Mouse (Mus musculus): ENCODE results near the gene Col8a2. TPM values are rescaled to one million over a fixed set of nuclear protein-coding genes. Genes with fewer than 3 reads are reported as not detected.

Gene Col8a2
- total RNA-seq, 2 experiments from 2014 or later: not detected

DNA sequence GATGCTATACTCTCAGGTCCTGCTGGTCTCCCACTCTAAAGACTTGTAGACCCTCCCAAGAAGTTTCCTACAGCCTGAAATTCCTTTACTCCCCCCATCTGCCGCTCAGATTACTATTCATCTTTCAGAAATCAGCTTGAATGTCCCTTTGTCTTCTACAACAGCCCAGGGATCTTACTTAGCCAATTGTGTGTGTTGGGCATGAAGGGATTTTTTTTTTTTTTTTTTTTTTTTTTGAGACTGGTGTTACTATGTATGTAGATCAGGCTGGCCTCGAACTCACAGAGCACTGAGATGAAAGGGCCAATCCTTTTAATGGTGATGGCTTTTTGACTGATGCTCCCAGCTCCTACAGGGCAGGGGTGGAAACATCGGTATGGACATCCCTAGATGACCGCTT, 9.3 kb downstream of the Col8a2 start:
- ATAC-seq (replicated peaks; ENCODE audit: low FRiP score, poor library complexity, severe bottlenecking): no peak

DNA sequence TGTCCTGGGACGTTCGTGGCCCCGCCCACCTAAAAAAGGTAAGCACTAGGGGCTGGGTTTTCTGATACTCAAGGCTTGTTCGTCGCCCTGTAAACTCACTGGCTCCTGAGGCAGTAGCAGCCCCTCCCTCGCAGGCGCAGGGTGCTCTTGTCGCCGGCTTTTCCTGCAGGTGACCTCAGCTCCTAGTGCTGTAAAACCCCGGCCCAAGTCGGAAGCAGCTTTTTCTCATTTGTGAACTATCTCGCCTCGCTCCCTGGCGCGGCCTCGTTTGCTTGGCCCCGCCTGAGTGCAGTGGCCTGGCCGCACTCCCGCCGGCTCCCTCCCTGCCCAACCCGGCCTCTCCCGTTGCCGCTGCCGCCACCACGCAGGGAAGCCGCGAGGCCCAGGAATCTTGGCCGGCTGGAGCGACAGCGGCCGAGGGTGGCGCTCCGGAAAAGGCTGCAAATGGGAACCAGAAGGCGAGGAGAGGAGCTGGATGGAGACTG, 10.1 kb downstream of the Col8a2 start:
- no peak for ATAC-seq (replicated peaks; ENCODE audit: low FRiP score, poor library complexity, severe bottlenecking)

DNA sequence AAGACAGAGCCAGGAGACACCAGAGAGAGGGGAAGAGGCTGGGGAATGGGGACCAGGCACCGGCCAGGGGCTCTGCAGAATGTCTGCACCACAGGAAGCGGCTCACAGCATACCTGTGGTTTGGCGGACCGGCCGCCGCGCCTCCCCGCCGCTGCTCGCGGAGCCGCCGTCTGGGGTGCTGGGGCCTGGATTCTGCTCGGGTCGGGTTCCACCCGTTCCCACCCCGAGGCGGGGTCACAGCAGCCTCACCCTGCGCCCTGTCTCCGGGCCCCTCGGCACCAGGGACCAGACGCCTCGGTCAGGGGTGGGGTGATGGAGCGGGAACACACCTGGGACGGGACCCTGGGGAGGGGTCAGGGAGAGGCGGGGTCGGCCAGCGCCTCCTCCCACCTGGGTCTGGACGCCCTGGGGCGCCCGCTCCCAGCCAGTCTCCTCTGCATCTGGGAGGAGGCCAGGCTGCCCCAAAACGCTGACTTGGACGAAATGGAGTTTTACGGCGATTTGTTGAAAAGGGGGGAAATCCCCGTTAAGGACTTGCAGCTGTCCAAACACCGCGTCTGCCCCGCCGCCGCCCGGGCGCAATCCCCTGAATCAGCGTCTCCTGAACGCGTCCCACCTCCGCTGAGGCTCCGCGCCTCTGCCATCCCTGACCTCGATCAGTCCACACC, 14.5 kb downstream of the Col8a2 start:
- ATAC-seq (replicated peaks; ENCODE audit: low FRiP score, poor library complexity, severe bottlenecking): no peak

DNA sequence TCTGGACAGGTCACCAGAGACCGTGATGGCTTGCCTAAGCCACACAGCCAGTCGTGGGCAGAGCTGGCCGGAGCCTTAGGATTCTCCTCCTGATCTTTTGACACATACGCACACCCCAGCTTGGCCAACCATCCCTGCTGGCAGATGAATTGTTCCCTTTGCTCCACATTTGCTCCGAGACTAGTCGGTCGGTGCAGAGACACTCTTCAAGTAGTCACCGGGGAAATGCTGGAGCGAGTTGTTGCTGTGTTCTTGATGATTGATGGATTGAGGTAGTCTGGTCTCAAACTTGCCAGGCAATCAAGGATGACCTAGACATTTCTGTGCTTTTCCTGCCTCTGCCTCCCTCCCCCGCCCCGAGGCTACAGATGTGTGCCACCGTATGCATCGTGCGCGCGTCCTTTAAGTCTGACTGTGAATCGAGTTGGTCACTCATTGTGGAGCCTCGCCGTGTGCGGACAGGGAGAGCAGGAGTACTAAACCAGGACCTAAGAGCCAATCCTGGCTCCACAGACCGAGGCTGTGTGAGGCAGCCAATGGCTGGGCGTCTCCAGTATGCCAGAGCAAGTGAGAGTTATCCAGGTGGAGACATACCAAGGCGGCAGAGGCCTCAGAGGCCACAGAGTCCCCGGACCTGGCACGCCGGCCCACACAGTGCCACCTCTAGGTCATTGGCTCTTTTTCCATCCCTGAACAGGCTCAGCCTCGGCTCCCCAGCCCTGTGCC, 15.2 kb downstream of the Col8a2 start:
- 0 out of 2 replicates have a peak, but pooled peaks have one; percentile 31 for ATAC-seq (replicated peaks; ENCODE audit: low FRiP score, poor library complexity, severe bottlenecking)

DNA sequence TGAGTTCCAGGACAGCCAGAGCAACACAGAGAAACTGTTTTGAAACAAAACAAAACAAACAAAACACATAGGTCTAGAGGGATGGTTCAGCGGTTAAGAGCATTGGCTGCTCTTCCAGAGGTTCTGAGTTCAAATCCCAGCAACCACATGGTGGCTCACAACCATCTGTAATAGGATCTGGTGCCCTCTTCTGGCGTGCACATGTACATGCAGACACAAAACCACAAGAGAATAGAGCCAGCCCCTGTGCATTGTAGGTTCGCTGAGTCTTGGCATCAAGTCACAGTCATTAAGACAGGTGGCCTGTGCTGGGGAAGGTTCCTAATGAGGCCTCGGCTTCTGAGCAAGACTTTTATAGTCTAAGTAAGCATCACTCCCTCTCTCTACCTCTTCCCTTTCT, 17.3 kb downstream of the Col8a2 start:
- ATAC-seq (replicated peaks; ENCODE audit: low FRiP score, poor library complexity, severe bottlenecking): no peak

DNA sequence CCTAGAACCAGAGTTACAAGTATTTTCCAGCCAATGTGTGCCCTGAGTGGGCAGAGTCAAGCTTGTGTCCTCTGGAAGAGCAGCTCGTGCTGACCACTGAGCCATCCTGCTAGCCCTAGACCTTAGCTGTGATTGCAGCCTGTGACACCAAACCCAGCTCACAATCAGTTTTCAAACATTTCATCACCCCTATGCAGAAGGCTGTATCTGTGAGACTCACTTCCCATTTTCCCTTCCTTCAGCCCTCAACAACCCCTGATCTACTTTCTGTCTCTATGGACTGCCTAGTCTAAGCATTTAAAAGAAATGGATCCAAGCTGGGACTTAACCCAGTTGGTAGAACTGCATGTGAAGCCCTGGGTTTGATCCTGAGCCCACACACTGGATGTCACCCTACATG, 18.8 kb downstream of the Col8a2 start:
- no peak for ATAC-seq (replicated peaks; ENCODE audit: low FRiP score, poor library complexity, severe bottlenecking)

DNA sequence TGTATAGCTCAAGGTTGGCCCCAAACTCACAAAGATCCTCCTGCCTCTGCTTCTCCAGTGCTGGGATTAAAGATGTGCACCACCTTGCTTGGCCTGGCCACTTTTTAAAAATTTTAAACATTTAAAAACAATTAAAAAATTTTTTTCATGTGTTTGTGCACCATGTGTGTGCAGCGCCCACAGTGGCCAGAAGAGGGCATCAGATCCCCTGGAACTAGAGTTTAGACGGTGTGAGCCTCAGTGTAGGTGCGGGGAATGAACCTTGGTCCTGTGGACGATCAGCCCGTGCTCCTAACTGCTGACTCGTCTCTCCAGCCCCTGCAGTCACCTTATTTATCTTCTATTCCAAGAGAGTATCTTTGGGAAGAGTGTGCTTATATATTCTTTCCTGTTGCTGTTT, 19.5 kb downstream of the Col8a2 start:
- ATAC-seq (replicated peaks; ENCODE audit: low FRiP score, poor library complexity, severe bottlenecking): no peak

DNA sequence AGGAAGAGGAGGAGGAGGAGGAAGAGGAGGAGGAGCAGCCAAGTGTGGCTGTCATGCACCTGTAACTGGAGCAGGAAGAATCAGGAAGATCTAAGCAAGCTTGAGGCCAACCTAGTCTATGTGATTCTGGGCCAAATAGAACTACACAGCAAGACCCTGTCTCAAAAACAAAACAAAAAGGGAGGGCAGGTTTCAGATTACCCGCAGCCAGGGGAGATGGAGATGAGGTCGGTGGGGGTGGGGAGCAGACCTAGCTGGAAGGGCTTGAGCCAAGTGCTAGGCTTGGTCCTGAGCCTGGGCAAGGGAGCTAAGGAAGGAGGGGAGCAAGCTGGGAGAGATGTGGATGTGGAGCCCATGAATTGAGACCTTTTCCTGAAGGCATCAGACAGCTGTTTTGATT, 20.2 kb downstream of the Col8a2 start:
- no peak for ATAC-seq (replicated peaks; ENCODE audit: low FRiP score, poor library complexity, severe bottlenecking)

DNA sequence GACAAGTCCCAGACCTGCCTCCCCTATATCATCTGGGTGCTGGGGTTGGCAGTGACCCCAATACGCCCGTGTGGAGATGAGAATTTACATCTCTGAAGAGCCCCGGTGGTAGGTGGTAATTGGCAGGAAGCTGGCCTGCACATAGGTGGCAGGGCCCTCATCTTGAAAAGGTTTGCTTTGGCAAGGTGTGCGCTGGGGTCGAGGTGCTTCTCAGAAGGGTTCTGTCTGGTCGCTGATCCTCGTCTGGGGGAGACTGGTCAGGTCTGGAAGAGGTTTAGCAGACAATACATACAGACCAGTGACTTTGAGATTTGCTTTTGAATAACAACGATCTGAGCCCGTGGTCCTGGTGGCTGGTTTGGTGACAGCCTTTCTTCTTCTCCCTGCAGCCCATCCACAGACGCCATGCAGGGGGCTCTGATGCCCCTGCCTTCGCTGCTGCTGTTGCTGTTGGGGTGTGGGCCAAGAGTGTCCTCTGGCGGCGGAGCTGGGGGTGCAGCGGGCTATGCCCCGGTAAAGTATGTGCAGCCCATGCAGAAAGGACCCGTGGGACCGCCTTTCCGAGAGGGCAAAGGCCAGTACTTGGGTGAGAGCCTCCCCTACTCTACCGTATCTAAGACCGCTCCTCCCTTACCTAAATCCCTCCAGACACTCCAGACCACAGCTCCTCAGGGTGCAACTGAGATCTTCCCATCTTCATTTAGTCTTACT, 22.8 kb downstream of the Col8a2 start:
- no peak for ATAC-seq (replicated peaks; ENCODE audit: low FRiP score, poor library complexity, severe bottlenecking)

DNA sequence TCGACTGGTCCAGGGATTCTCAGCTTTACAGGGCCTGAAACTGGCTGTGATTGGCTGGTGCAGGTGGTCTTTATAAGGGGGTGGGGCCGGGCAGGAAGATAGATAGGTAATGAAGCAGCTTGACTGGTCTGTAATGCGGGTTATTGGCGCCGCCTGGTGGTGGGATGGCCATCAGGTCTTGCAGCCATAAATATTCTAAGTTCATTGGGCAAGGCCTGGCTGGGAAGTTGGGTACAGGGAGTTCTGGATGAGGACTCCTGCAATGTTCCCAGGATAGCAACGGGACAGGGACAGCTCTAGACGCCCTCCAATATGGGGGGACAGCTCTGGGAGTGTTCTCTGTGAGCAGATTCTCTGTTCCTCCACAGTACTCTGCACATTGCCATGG, 23.3 kb downstream of the Col8a2 start:
- peak; percentile 67; the same call in 1 of the 2 replicates for ATAC-seq (replicated peaks; ENCODE audit: low FRiP score, poor library complexity, severe bottlenecking)

DNA sequence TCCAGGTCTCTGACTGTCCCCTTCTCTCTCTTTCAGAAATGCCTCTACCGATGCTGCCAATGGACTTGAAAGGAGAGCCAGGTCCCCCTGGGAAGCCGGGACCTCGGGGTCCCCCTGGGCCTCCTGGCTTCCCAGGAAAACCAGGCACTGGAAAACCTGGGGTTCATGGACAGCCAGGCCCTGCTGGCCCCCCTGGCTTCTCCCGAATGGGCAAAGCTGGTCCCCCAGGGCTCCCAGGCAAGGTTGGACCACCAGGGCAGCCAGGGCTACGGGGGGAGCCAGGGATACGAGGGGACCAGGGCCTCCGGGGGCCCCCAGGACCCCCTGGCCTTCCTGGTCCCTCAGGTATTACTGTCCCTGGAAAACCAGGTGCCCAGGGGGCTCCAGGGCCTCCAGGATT, 23.8 kb downstream of the Col8a2 start:
- no peak for ATAC-seq (replicated peaks; ENCODE audit: low FRiP score, poor library complexity, severe bottlenecking)

DNA sequence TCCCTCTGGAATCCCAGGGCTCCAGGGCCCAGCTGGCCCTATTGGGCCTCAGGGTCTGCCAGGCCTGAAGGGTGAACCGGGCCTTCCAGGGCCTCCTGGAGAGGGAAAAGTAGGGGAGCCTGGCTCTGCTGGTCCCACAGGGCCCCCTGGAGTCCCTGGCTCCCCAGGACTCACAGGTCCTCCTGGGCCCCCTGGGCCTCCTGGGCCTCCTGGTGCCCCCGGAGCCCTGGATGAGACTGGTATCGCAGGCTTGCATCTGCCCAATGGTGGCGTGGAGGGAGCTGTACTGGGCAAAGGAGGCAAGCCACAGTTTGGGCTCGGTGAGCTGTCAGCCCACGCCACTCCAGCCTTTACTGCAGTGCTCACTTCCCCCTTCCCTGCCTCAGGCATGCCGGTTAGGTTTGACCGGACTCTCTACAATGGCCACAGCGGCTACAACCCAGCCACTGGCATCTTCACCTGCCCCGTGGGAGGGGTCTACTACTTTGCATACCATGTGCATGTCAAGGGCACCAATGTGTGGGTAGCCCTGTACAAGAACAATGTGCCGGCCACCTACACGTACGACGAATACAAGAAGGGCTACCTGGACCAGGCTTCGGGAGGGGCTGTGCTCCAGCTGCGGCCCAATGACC, 25.1 kb downstream of the Col8a2 start:
- no peak for ATAC-seq (replicated peaks; ENCODE audit: low FRiP score, poor library complexity, severe bottlenecking)

DNA sequence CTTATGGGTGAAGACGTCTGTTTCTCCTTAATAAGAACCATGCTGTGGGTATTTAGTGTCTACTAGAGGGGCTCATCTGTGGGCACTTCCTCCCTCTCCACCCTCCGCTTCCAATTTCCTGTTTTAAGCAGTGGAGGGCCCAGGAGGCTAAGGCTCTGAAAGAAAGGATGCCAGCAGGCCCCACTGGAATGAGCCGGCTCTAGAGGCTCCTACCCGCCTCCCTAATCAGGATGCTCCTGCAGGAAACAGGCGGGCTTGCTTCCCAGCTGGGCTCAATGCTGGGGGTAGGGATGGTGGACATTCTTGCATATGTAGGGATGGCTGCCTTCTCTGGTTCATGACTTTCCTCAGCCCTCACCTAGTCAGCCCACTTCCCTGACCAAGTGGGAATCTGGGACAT, 26.6 kb downstream of the Col8a2 start:
- no peak for ATAC-seq (replicated peaks; ENCODE audit: low FRiP score, poor library complexity, severe bottlenecking)

DNA sequence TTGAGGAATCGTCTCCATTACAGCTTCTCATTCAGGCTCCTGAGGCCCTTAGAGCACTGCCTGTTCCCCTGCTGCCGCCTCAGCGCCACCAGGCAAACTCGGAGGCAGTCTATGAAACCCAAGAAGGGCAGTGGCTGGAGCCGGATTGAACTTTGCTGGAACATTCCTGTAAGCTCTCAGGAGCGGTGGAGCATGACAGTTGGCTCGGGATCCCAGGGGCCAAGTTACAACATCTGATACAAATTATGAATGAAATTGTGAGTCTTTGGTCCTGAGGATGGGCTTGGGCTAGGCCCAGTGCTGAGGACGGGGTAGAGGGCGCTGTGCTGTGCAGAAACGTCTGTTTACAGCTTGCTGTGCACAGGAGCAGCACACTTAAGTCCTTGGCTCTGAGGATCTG, 27.8 kb downstream of the Col8a2 start:
- ATAC-seq (replicated peaks; ENCODE audit: low FRiP score, poor library complexity, severe bottlenecking): no peak

DNA sequence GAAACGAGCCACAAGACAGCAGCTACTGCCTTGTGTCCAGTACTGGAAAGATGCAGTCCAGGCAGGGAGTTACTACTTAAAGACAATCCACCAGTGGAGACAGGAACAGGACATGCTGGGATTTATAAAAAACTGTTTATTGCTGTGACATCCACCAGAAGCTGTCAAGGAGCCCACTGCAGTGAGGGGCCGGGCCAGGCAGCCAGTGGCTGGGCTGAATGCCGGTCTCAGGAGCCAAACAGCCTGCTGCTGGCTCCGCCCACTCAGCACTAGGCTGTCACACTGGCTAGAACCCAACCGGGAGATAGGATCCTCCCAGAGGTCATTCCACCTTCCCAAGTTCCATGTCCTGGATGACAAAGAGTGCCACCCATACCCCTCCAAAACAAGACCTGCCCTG, 29.3 kb downstream of the Col8a2 start:
- no peak for ATAC-seq (replicated peaks; ENCODE audit: low FRiP score, poor library complexity, severe bottlenecking)

DNA sequence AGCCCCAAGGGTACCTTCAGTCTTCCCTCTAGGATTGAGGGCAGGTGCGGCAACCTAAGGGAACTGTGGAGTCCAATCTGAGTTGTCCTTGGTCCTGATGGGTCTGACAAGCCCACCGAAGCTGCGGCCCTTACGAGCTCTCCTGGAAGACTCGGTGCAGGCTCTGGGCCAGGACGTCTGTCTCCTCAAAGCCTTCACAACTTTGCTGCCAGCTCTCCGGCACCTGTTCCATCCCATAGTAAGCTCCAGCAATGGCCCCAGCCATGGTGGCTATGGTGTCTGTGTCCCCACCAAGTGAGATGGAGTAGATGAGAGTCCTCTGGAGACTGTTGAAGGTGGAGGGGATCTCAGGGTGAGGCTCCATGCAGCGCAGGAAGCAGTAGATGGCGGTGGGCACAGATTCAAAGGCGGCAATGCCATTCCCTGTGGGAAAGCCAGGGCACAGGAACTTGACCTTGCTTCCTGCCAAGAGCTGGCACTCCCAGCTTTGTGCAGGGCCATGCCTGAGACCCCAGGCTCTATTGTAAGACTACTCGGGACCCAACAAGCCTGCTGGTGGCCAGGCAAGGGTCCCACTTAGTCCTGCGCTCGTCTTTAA, 29.9 kb downstream of the Col8a2 start:
- no peak for ATAC-seq (replicated peaks; ENCODE audit: low FRiP score, poor library complexity, severe bottlenecking)

DNA sequence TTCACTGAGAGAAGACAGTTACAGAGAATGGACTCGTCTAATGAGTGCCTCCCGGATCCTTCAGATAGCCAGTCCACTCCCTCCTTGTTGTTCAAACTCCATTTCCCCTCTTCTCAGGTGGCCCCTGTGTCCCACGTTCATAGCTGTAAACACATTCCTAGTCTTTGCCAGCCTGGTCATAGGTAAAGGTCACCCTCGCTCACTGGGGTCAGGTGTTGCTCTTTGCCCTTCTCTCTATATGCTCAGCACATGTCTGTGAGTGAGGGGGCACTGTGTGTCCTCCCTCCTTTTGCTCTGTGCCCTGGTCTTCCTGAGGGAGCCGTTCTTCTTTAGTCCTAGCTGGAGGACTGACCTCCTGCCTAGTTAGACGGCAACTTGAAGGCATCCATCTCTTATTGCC, 33.2 kb downstream of the Col8a2 start:
- ATAC-seq (replicated peaks; ENCODE audit: low FRiP score, poor library complexity, severe bottlenecking): no peak

DNA sequence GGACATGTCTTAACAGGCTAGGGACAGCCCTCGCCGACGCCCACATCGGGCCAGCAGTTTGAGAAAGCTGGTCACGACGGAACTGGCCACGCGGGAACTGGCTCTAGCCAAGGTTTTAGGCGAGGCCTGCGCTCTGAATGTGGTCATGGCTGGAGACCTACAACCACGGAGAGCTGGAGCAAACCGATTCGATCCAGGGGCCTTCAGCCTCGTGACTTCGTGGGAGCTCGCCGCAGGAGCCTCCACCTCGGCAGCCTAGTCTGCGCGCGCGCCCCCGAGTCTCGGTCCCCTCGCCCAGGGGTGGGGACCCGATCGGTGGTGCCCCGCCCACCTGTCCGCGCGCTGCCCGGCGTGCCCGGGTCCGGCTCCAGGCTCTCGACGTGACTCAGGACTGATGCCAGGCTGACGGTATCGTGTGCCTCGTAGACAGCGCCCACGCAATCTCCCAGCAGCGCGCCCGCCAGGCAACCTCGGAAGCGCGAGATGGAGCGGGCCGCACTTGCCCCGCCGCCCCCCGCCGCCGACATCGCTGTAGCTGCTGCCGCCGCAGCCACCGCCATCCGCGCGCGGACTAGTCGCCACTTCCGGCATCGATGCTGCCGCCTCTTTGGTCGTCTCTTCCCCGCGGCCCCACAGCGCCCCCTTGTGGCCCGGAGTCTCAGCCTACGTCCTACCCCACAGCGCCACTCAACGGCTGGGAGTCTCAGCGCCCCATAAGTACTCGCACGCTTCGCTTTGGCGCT, 34.7 kb downstream of the Col8a2 start, which contains the start of gene Adprhl2:
Gene Adprhl2 (minus strand): TSS at position 593 of the 743 bp plus-strand sequence.
- ATAC-seq (replicated peaks; ENCODE audit: low FRiP score, poor library complexity, severe bottlenecking): peak; percentile 93

DNA sequence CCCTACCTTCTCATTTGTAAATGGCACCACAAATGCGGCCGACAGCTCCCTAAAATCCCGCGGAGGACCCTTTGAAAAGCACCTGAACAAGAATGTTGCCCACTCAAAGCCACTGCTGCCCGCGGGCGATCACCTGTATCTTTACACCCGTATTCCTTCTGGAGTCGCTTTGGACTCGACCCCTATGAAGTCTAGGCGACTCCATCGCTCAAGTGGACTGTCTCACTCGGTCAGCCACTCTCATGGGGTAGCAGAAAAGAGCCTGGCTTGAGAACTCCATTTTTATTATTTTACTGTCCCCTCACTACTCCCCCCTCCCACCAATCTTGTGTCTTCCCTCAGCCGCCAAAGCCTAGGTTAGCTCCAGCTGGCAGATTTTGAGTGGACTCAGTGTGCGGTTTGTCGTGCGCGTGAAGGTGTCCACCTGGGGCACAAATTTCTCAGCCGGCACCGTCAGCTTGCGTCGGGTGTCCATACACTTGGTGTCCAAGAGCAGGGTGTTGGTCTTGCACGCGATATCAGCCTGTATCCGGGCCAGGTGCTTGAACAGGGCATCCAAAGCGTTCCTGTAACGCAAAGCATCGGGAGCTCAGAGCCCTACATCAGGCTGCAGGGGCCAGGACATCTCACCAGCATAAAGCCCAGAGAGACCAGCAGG, 35.4 kb downstream of the Col8a2 start:
- ATAC-seq (replicated peaks; ENCODE audit: low FRiP score, poor library complexity, severe bottlenecking): no peak
